Mouse (Mus musculus): ENCODE measurements at regions not wholly inside any gene's neighbourhood (a gene's known extent, or its start where the extent isn't known, plus 50 kb on each side); places are given as distances from the start of the nearest gene placed in this dataset.

GRCm38 (mm10) chr12:90946528-90946918, 208.3 kb upstream of the Dio2 start:
- DNase-seq (ENCODE audit: low spot score in 2 of 2): no peak

GRCm38 (mm10) chr12:90945743-90946527, 207.7 kb upstream of the Dio2 start:
- DNase-seq (ENCODE audit: low spot score in 2 of 2): no peak

GRCm38 (mm10) chr12:90932684-90933083, 194.4 kb upstream of the Dio2 start:
- DNase-seq (ENCODE audit: low spot score in 2 of 2): no peak

GRCm38 (mm10) chr12:90932201-90932600, 194.0 kb upstream of the Dio2 start:
- DNase-seq (ENCODE audit: low spot score in 2 of 2): peak in 1 of 2 experiments; percentile 28

GRCm38 (mm10) chr12:90930091-90930715, 192.0 kb upstream of the Dio2 start:
- no peak for DNase-seq (ENCODE audit: low spot score in 2 of 2)

GRCm38 (mm10) chr12:90923603-90924002, 185.4 kb upstream of the Dio2 start:
- DNase-seq (ENCODE audit: low spot score in 2 of 2): no peak

GRCm38 (mm10) chr12:90923148-90923547, 184.9 kb upstream of the Dio2 start:
- no peak for DNase-seq (ENCODE audit: low spot score in 2 of 2)

- DNase-seq (ENCODE audit: low spot score in 2 of 2): no peak
Measured at GRCm38 (mm10) chr12:90921227-90921626, 183.0 kb upstream of the Dio2 start.

GRCm38 (mm10) chr12:90915929-90916713, 177.9 kb upstream of the Dio2 start:
- DNase-seq (ENCODE audit: low spot score in 2 of 2): peak; percentile 84 to 92

- peak in 1 of 2 experiments; percentile 27 for DNase-seq (ENCODE audit: low spot score in 2 of 2)
Measured at GRCm38 (mm10) chr12:90903991-90904390, 165.8 kb upstream of the Dio2 start.

GRCm38 (mm10) chr12:90893655-90894370, 155.6 kb upstream of the Dio2 start:
- peak in 1 of 2 experiments; percentile 23 for DNase-seq (ENCODE audit: low spot score in 2 of 2)

- DNase-seq (ENCODE audit: low spot score in 2 of 2): no peak
Measured at GRCm38 (mm10) chr12:90876230-90877005, 138.2 kb upstream of the Dio2 start.

GRCm38 (mm10) chr12:90874840-90875239, 136.6 kb upstream of the Dio2 start:
- no peak for DNase-seq (ENCODE audit: low spot score in 2 of 2)

- DNase-seq (ENCODE audit: low spot score in 2 of 2): no peak
Measured at GRCm38 (mm10) chr12:90873959-90874358, 135.7 kb upstream of the Dio2 start.

GRCm38 (mm10) chr12:90866597-90866996, 128.4 kb upstream of the Dio2 start:
- no peak for DNase-seq (ENCODE audit: low spot score in 2 of 2)

- DNase-seq (ENCODE audit: low spot score in 2 of 2): no peak
Measured at GRCm38 (mm10) chr12:90862632-90863031, 124.4 kb upstream of the Dio2 start.

GRCm38 (mm10) chr12:90857746-90858145, 119.5 kb upstream of the Dio2 start:
- no peak for DNase-seq (ENCODE audit: low spot score in 2 of 2)

- no peak for DNase-seq (ENCODE audit: low spot score in 2 of 2)
Measured at GRCm38 (mm10) chr12:90810666-90811065, 72.4 kb upstream of the Dio2 start.

- no peak for DNase-seq (ENCODE audit: low spot score in 2 of 2)
Measured at GRCm38 (mm10) chr12:90790562-90790961, 52.3 kb upstream of the Dio2 start.

All from right cerebral cortex, postnatal 10 days (tissue).